Mouse (Mus musculus) liver, embryonic 13.5 days (tissue): ENCODE measurements around the gene Met. TPM values are rescaled to one million over a fixed set of nuclear protein-coding genes. Genes with fewer than 3 reads are reported as not detected.

Experiments used
- ATAC-seq: fragments of 200-750 bp; cut with Nextera tagmentation; 2 replicates; pipeline ENCODE4 v1.8.0; 2017; ENCODE audit warnings: low read depth, mild to moderate bottlenecking, moderate number of reproducible peaks, moderate library complexity
- DNase-seq: peaks from one replicate; pipeline ENCODE4 v3.0.0; 2022
- H3K27ac ChIP-seq: fragments of 300-500 bp; sonication (generic); 2 replicates; pipeline ENCODE4 v1.5.1; 2015; ENCODE audit warnings: moderate library complexity, mild to moderate bottlenecking, inconsistent platforms
- H3K27me3 ChIP-seq: fragments of 300-500 bp; sonication (generic); 2 replicates; pipeline ENCODE4 v1.6.1; 2015; ENCODE audit warnings: mild to moderate bottlenecking, inconsistent platforms
- H3K36me3 ChIP-seq: fragments of 300-500 bp; sonication (generic); 2 replicates; pipeline ENCODE4 v1.6.1; 2015; ENCODE audit warnings: mild to moderate bottlenecking, inconsistent platforms
- H3K4me1 ChIP-seq: fragments of 300-500 bp; sonication (generic); replicated peaks from 2 replicates; pipeline ENCODE4 v1.6.1; 2015; ENCODE audit warnings: inconsistent platforms
- H3K4me2 ChIP-seq: fragments of 300-500 bp; sonication (generic); 2 replicates; pipeline ENCODE4 v1.6.1; 2015; ENCODE audit warnings: inconsistent platforms, mild to moderate bottlenecking, moderate library complexity
- H3K4me3 ChIP-seq: fragments of 300-500 bp; sonication (generic); replicated peaks from 2 replicates; pipeline ENCODE4 v1.5.1; 2015; ENCODE audit warnings: mild to moderate bottlenecking, inconsistent platforms
- H3K9ac ChIP-seq: fragments of 300-500 bp; sonication (generic); 2 replicates; pipeline ENCODE4 v1.6.1; 2015; ENCODE audit warnings: mild to moderate bottlenecking, inconsistent platforms
- H3K9me3 ChIP-seq: fragments of 300-500 bp; sonication (generic); replicated peaks from 2 replicates; pipeline ENCODE4 v1.6.1; 2016; ENCODE audit warnings: inconsistent platforms
- whole genome bisulfite sequencing: fragments of 180-500 bp; shearing (Covaris S2); methylation state at CpG from one replicate; pipeline ENCODE4 v1.1.7; 2015; ENCODE audit not compliant: insufficient replicate concordance; 5-methylcytosine and 5-hydroxymethylcytosine counted together
- polyA plus RNA-seq: library from polyadenylated mRNA; unstranded; fragments of >200 nt; fragmentation: Nextera tagmentation; extraction: Ambion mirVana; gene quantifications from 2 replicates; pipeline ENCODE4 v1.2.1, GENCODE M21; 2015

Met gene
- 3.4 and 4.5 TPM in 2 replicates for polyA plus RNA-seq

GRCm38 (mm10) chr6:17463434-17464280 lies at the start of gene Met:
Gene Met (plus strand): TSS chr6:17463800.
- Histone ChIP-seq H3K9me3 (no peaks in the 10 kb centered on the region), H3K27ac (peak within 1 kb of the TSS; percentile 29; the same call in 1 of the 2 replicates), H3K9ac (peak within 1 kb of the TSS; percentile 62), H3K27me3 (peaks cover 25% of the 10 kb centered on the region), H3K4me3 (peak within 1 kb of the TSS; percentile 58), H3K36me3 (no peaks in the 10 kb centered on the region), H3K4me1 (peaks cover 3% of the 10 kb centered on the region; the same call in 1 of the 2 replicates), H3K4me2 (peak within 1 kb of the TSS; percentile 67)
- DNase-seq (peak; percentile 1), ATAC-seq (peak; percentile 77)
- 1% methylated on average over 57 of the region's 78 CpGs for WGBS

- WGBS, result 58% methylated on average over 7 of the region's 7 CpGs
- Histone ChIP-seq H3K36me3 (no peaks in the 10 kb centered on the region), H3K4me1 (no peaks in the 10 kb centered on the region), H3K4me2 (no peak overlapping the region), H3K27ac (no peak overlapping the region), H3K27me3 (no peaks in the 10 kb centered on the region), H3K9me3 (no peaks in the 10 kb centered on the region), H3K9ac (no peak overlapping the region), H3K4me3 (no peak overlapping the region)
- DNase-seq (no peak), ATAC-seq (no peak)
Observed at GRCm38 (mm10) chr6:17418226-17418625, 45.4 kb upstream of the Met start.

GRCm38 (mm10) chr6:17422432-17422831 lies 41.2 kb upstream of the Met start:
- ATAC-seq (no peak), DNase-seq (no peak)
- Histone ChIP-seq H3K36me3 (no peaks in the 10 kb centered on the region), H3K4me3 (no peak overlapping the region), H3K27me3 (no peaks in the 10 kb centered on the region), H3K27ac (no peak overlapping the region), H3K9me3 (no peaks in the 10 kb centered on the region), H3K9ac (no peak overlapping the region), H3K4me2 (no peak overlapping the region), H3K4me1 (no peaks in the 10 kb centered on the region)
- 79% methylated on average over 1 of the region's 1 CpGs for WGBS

- ATAC-seq, result no peak
- H3K9ac ChIP-seq, result no peak overlapping the region
- 51% methylated on average over 3 of the region's 3 CpGs for WGBS
Observed at GRCm38 (mm10) chr6:17429041-17429440, 34.6 kb upstream of the Met start.

GRCm38 (mm10) chr6:17429611-17430010 lies 34.0 kb upstream of the Met start:
- H3K4me3 ChIP-seq, result no peak overlapping the region
- DNase-seq (no peak), ATAC-seq (no peak)
- H3K4me1 ChIP-seq, result no peaks in the 10 kb centered on the region
- no peaks in the 10 kb centered on the region for H3K36me3 ChIP-seq
- H3K9me3 ChIP-seq, result no peaks in the 10 kb centered on the region
- H3K4me2 ChIP-seq, result no peak overlapping the region
- 59% methylated on average over 3 of the region's 3 CpGs for WGBS
- H3K9ac ChIP-seq, result no peak overlapping the region
- no peaks in the 10 kb centered on the region for H3K27me3 ChIP-seq
- no peak overlapping the region for H3K27ac ChIP-seq

More at GRCm38 (mm10) chr6:17429041-17429440, 34.6 kb upstream of the Met start:
- H3K9me3 ChIP-seq, result no peaks in the 10 kb centered on the region
- H3K4me2 ChIP-seq, result no peak overlapping the region
- no peak overlapping the region for H3K4me3 ChIP-seq
- no peaks in the 10 kb centered on the region for H3K27me3 ChIP-seq
- no peaks in the 10 kb centered on the region for H3K4me1 ChIP-seq
- no peaks in the 10 kb centered on the region for H3K36me3 ChIP-seq
- H3K27ac ChIP-seq, result no peak overlapping the region
- DNase-seq, result no peak

- H3K9me3 ChIP-seq, result no peaks in the 10 kb centered on the region
- H3K36me3 ChIP-seq, result no peaks in the 10 kb centered on the region
- no peak overlapping the region for H3K27ac ChIP-seq
- 63% methylated on average over 4 of the region's 4 CpGs for WGBS
- DNase-seq (no peak), ATAC-seq (no peak)
- no peak overlapping the region for H3K4me2 ChIP-seq
- no peaks in the 10 kb centered on the region for H3K4me1 ChIP-seq
- H3K27me3 ChIP-seq, result no peaks in the 10 kb centered on the region
- H3K4me3 ChIP-seq, result no peak overlapping the region
- no peak overlapping the region for H3K9ac ChIP-seq
Observed at GRCm38 (mm10) chr6:17443311-17443710, 20.3 kb upstream of the Met start.

GRCm38 (mm10) chr6:17451305-17451704 lies 12.3 kb upstream of the Met start:
- H3K4me3 ChIP-seq, result no peak overlapping the region
- 31% methylated on average over 5 of the region's 5 CpGs for WGBS
- no peaks in the 10 kb centered on the region for H3K27me3 ChIP-seq
- H3K9me3 ChIP-seq, result no peaks in the 10 kb centered on the region
- H3K36me3 ChIP-seq, result no peaks in the 10 kb centered on the region
- DNase-seq, result no peak
- no peak overlapping the region for H3K4me2 ChIP-seq
- no peak for ATAC-seq
- no peak overlapping the region for H3K27ac ChIP-seq
- no peaks in the 10 kb centered on the region for H3K4me1 ChIP-seq
- no peak overlapping the region for H3K9ac ChIP-seq

- 55% methylated on average over 1 of the region's 1 CpGs for WGBS
- ATAC-seq (no peak), DNase-seq (no peak)
- no peak overlapping the region for H3K27ac ChIP-seq
- no peak overlapping the region for H3K9ac ChIP-seq
- H3K27me3 ChIP-seq, result no peaks in the 10 kb centered on the region
- no peaks in the 10 kb centered on the region for H3K36me3 ChIP-seq
- no peak overlapping the region for H3K4me3 ChIP-seq
- no peak overlapping the region for H3K4me2 ChIP-seq
- H3K4me1 ChIP-seq, result no peaks in the 10 kb centered on the region
- no peaks in the 10 kb centered on the region for H3K9me3 ChIP-seq
Observed at GRCm38 (mm10) chr6:17455116-17455515, 8.5 kb upstream of the Met start.

GRCm38 (mm10) chr6:17459561-17459960 lies 4.0 kb upstream of the Met start:
- H3K4me1 ChIP-seq, result no peaks in the 10 kb centered on the region
- no peak overlapping the region for H3K27ac ChIP-seq
- H3K27me3 ChIP-seq, result peaks cover 18% of the 10 kb centered on the region
- no peak for ATAC-seq
- H3K36me3 ChIP-seq, result no peaks in the 10 kb centered on the region
- no peak overlapping the region for H3K4me3 ChIP-seq
- 52% methylated on average over 6 of the region's 6 CpGs for WGBS
- H3K9ac ChIP-seq, result no peak overlapping the region
- no peak for DNase-seq
- H3K4me2 ChIP-seq, result no peak overlapping the region
- no peaks in the 10 kb centered on the region for H3K9me3 ChIP-seq

- Histone ChIP-seq H3K4me2 (no peak overlapping the region), H3K4me3 (no peak overlapping the region), H3K9ac (no peak overlapping the region), H3K27me3 (peaks cover 25% of the 10 kb centered on the region), H3K4me1 (no peaks in the 10 kb centered on the region), H3K36me3 (no peaks in the 10 kb centered on the region), H3K27ac (no peak overlapping the region), H3K9me3 (no peaks in the 10 kb centered on the region)
- ATAC-seq (no peak), DNase-seq (no peak)
- WGBS, result 50% methylated on average over 7 of the region's 7 CpGs
Observed at GRCm38 (mm10) chr6:17461435-17461834, 2.2 kb upstream of the Met start.

GRCm38 (mm10) chr6:17464281-17465025 lies 853 bp downstream of the Met start:
- peak overlapping the region; percentile 62 for H3K9ac ChIP-seq
- no peaks in the 10 kb centered on the region for H3K36me3 ChIP-seq
- peak overlapping the region; percentile 58 for H3K4me3 ChIP-seq
- 8% methylated on average over 15 of the region's 15 CpGs for WGBS
- H3K4me2 ChIP-seq, result peak overlapping the region; percentile 67
- DNase-seq, result no peak
- H3K9me3 ChIP-seq, result no peaks in the 10 kb centered on the region
- peaks cover 25% of the 10 kb centered on the region for H3K27me3 ChIP-seq
- peak overlapping the region; percentile 29; the same call in 1 of the 2 replicates for H3K27ac ChIP-seq
- peak; percentile 16; the same call in 1 of the 2 replicates for ATAC-seq
- peaks cover 3% of the 10 kb centered on the region; the same call in 1 of the 2 replicates for H3K4me1 ChIP-seq
